Mouse (Mus musculus) lung, adult 2 months (tissue): ENCODE measurements around the gene Mgrn1. TPM values are rescaled to one million over a fixed set of nuclear protein-coding genes. Genes with fewer than 3 reads are reported as not detected.

ENCODE experiments used
- DNase-seq: peaks from one replicate; pipeline ENCODE4 v3.0.0; 2022
- H3K4me1 ChIP-seq: fragments of 200-500 bp; 2 replicates; pipeline ENCODE4 v1.6.1; 2011; ENCODE audit warnings: low read length; ENCODE audit not compliant: control insufficient read depth, insufficient read depth
- H3K4me3 ChIP-seq: fragments of 200-500 bp; replicated peaks from 2 replicates; pipeline ENCODE3; 2011; ENCODE audit warnings: low read depth, mild to moderate bottlenecking, control low read depth, low read length; ENCODE audit errors: extremely low read depth
- CTCF ChIP-seq: fragments of 200-500 bp; IDR thresholded peaks from 2 replicates; pipeline ENCODE4 v1.5.1; 2011; ENCODE audit warnings: mild to moderate bottlenecking, low read length, control low read depth; ENCODE audit not compliant: insufficient read depth
- POLR2A ChIP-seq: fragments of 200-500 bp; IDR thresholded peaks from 2 replicates; pipeline ENCODE4 v1.6.1; 2011; ENCODE audit warnings: low read depth, mild to moderate bottlenecking, control low read depth, low read length, borderline replicate concordance; ENCODE audit errors: extremely low read depth
- WGBS: fragments of 180-500 bp; shearing (Covaris S2); methylation state at CpG from one replicate; pipeline ENCODE4 v1.1.7; 2018; 5-methylcytosine and 5-hydroxymethylcytosine counted together
- polyA plus RNA-seq: library from polyadenylated mRNA; depleted of rRNA; stranded (reverse); fragments of >200 nt; gene quantifications from 2 replicates; pipeline ENCODE4 v1.2.3, GENCODE M21; 2012

The Mgrn1 gene
- polyA plus RNA-seq, 1 experiment: 140 TPM

DNA sequence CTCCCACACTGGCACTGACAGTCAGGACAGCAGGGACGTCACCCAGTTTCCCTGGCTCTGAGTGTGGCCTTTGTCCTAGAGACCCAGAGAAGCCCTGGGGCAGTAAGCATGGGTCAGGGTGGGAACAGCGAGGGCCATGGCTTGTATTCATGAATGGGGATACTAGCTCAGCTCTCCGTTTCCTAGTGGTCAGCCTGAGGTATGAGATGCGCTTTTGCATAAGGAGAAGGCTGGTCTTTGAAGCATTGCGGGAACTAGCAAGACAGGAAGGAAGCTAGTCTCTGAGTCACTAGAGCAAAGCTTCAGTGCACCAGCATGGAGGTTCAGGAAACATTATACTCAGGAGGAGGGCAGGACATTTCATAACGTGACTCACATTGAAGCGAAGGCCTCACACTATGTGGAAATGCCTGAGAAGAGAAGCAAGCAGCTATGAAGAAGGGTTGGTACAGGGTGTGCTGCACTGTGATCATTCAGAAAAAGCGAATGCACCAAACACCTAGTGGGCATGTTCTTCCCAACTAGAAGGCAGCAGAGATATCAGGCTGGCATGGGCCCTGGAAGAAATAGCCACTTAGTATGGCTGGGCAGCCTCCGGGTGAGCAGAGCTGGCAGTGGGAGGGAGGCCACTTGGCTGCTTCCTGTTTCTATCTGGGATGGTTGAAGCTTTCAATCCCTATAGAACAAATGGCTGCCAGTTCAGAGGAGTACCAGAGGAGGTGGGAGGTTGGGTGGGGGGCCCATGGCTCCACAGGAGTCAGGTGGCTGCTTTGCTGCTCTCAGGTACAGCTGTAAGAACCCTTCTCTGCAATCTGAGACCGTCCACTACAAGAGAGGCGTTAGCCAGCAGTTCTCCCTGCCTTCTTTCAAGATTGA, 27.1 kb downstream of the Mgrn1 start:
- DNase-seq: no peak
- WGBS: 38% methylated on average over 11 of the region's 11 CpGs
- Histone ChIP-seq H3K4me1 (peaks cover 13% of the 10 kb centered on the region), H3K4me3 (peak overlapping the region; percentile 1)
- no peak for TF ChIP-seq CTCF
- TF ChIP-seq POLR2A: no peak

GRCm38 (mm10) chr16:4913783-4914735, 28.0 kb downstream of the Mgrn1 start:
- Histone ChIP-seq H3K4me1 (peaks cover 13% of the 10 kb centered on the region), H3K4me3 (peak overlapping the region; percentile 1)
- TF ChIP-seq CTCF (peak; percentile 87), POLR2A (no peak)
- peak; percentile 92 for DNase-seq
- 25% methylated on average over 12 of the region's 12 CpGs for WGBS

DNA sequence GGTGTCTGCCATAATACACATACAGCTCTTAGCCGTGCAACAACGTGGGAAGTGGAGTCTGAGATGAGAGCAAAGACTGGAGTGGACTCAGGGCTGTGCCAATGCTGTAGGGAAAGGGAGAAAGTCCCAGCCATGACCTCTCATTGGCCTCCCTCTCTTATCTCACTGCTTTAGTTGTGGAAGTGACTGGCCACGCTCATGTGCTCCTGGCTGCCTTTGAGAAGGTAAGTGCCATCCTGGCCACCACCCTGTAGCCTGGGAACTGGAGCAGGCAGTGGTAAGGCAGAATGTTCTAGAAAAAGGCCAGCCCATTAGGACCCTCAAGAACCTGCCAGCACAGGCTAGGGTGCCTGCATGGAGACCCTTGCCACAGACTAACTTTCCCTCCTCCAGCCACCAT, 29.9 kb downstream of the Mgrn1 start:
- no peak for DNase-seq
- peaks cover 18% of the 10 kb centered on the region for H3K4me1 ChIP-seq
- no peak overlapping the region for H3K4me3 ChIP-seq
- 65% methylated on average over 3 of the region's 3 CpGs for WGBS
- TF ChIP-seq CTCF (no peak), POLR2A (no peak)

DNA sequence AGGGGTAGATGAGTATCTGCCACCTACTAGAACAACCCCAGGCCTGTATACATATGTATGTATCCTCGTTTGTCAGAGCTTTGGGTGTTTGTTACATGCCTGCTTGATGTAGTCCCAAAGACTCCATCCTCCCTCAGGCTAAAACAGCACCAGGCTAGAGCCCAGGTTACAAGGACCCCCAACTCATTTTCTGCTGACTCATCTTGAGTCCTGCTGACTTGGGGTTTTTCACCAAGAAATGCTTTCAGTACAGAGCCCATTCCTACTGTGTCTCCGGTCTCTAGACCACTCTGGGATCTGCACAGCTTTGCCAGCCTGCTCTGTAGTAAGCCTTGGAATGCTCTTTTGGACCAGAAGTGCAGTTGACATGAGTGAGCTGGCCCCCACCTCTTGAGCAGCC, 30.6 kb downstream of the Mgrn1 start:
- 79% methylated on average over 2 of the region's 2 CpGs for WGBS
- peaks cover 20% of the 10 kb centered on the region for H3K4me1 ChIP-seq
- no peak for DNase-seq
- H3K4me3 ChIP-seq: no peak overlapping the region
- TF ChIP-seq POLR2A (no peak), CTCF (no peak)

- TF ChIP-seq CTCF (no peak), POLR2A (no peak)
- WGBS: 42% methylated on average over 4 of the region's 4 CpGs
- Histone ChIP-seq H3K4me1 (peaks cover 7% of the 10 kb centered on the region; the same call in 1 of the 2 replicates), H3K4me3 (no peak overlapping the region)
- DNase-seq: no peak
Observed at GRCm38 (mm10) chr16:4920556-4920955, 34.5 kb downstream of the Mgrn1 start.

DNA sequence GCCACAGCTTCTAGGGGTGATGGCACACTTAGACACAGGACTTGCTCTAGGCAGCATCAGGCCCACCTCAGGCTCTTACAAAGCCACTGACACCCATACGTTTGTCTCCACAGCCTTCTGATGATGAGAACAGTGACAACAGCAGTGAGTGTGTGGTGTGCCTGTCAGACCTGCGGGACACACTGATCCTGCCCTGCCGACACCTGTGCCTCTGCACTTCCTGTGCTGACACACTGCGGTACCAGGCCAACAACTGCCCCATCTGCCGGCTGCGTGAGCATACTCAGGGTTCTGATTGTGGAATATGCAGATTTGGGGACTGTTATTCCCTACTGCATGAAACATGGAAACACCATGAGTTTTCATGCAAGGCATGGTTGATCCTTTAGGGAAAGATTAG, 36.4 kb downstream of the Mgrn1 start:
- TF ChIP-seq CTCF (no peak), POLR2A (no peak)
- 84% methylated on average over 6 of the region's 6 CpGs for WGBS
- no peak for DNase-seq
- Histone ChIP-seq H3K4me1 (peaks cover 7% of the 10 kb centered on the region; the same call in 1 of the 2 replicates), H3K4me3 (no peak overlapping the region)

GRCm38 (mm10) chr16:4923996-4924395, 37.9 kb downstream of the Mgrn1 start:
- no peak for TF ChIP-seq CTCF
- no peak for TF ChIP-seq POLR2A
- Histone ChIP-seq H3K4me1 (peaks cover 7% of the 10 kb centered on the region; the same call in 1 of the 2 replicates), H3K4me3 (no peak overlapping the region)
- no peak for DNase-seq
- WGBS: 92% methylated on average over 5 of the region's 5 CpGs

GRCm38 (mm10) chr16:4927967-4928366, 41.9 kb downstream of the Mgrn1 start:
- H3K4me3 ChIP-seq: no peak overlapping the region
- 88% methylated on average over 7 of the region's 7 CpGs for WGBS
- DNase-seq: no peak
- no peaks in the 10 kb centered on the region for H3K4me1 ChIP-seq
- TF ChIP-seq CTCF (no peak), POLR2A (no peak)

DNA sequence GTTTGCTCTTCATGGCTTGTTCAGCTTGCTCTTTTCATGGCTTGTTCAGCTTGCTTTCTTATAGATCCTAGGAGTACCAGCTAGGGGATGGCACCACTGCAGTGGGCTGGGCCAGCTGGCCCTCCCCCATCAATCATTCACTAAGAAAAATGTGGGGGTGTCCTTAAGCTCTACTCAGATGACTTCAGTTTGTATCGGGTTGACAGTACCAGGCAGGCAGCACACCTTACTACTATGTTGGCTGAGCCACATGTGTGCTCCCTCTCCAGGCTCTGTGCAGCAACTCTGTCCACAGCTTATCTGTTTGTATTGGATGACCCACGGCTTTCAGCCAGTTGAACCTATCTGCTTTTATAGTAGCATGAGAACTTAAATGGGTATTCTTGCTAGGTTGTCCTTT, 42.4 kb downstream of the Mgrn1 start:
- no peak for DNase-seq
- no peak for TF ChIP-seq POLR2A
- WGBS: 74% methylated on average over 2 of the region's 2 CpGs
- Histone ChIP-seq H3K4me3 (no peak overlapping the region), H3K4me1 (no peaks in the 10 kb centered on the region)
